Mouse (Mus musculus) forebrain, embryonic 16.5 days (tissue): ENCODE measurements around the gene Hoxa4. TPM values are rescaled to one million over a fixed set of nuclear protein-coding genes. Genes with fewer than 3 reads are reported as not detected.

ENCODE experiments used
- ATAC-seq: fragments of 200-750 bp; cut with Nextera tagmentation; 2 replicates; pipeline ENCODE4 v1.8.0; 2017; ENCODE audit warnings: mild to moderate bottlenecking, moderate library complexity
- H3K27ac ChIP-seq: fragments of 300-500 bp; sonication (generic); 2 replicates; pipeline ENCODE4 v1.5.1; 2014; ENCODE audit warnings: low read length, control low read depth
- H3K27me3 ChIP-seq: fragments of 300-500 bp; sonication (generic); replicated peaks from 2 replicates; pipeline ENCODE4 v1.6.1; 2014; ENCODE audit warnings: low read length; ENCODE audit not compliant: control insufficient read depth, insufficient read depth
- H3K36me3 ChIP-seq: fragments of 300-500 bp; sonication (generic); 2 replicates; pipeline ENCODE4 v1.6.1; 2014; ENCODE audit not compliant: control insufficient read depth, insufficient read depth
- H3K4me1 ChIP-seq: fragments of 300-500 bp; sonication (generic); replicated peaks from 2 replicates; pipeline ENCODE4 v1.6.1; 2014; ENCODE audit warnings: low read length; ENCODE audit not compliant: control insufficient read depth, insufficient read depth
- H3K4me2 ChIP-seq: fragments of 300-500 bp; sonication (generic); 2 replicates; pipeline ENCODE4 v1.6.1; 2014; ENCODE audit warnings: mild to moderate bottlenecking, low read length, control low read depth
- H3K4me3 ChIP-seq: fragments of 300-500 bp; sonication (generic); replicated peaks from 2 replicates; pipeline ENCODE4 v1.5.1; 2014; ENCODE audit warnings: mild to moderate bottlenecking, low read length, control low read depth
- H3K9ac ChIP-seq: fragments of 300-500 bp; sonication (generic); replicated peaks from 2 replicates; pipeline ENCODE4 v1.6.1; 2014; ENCODE audit warnings: low read depth, low read length, control low read depth
- H3K9me3 ChIP-seq: fragments of 300-500 bp; sonication (generic); 2 replicates; pipeline ENCODE4 v1.6.1; 2016; ENCODE audit warnings: low read length; ENCODE audit not compliant: control insufficient read depth
- WGBS: fragments of 180-500 bp; shearing (Covaris S2); extraction: QIAGEN DNeasy Blood & Tissue Kit; methylation state at CpG from one replicate; pipeline ENCODE4 v1.1.7; 2014; 5-methylcytosine and 5-hydroxymethylcytosine counted together
- polyA plus RNA-seq: library from polyadenylated mRNA; unstranded; fragments of >200 nt; fragmentation: Nextera tagmentation; extraction: Ambion mirVana; gene quantifications from 2 replicates; pipeline ENCODE4 v1.2.1, GENCODE M21; 2015

Gene Hoxa4
- polyA plus RNA-seq, 1 experiment from 2014 or later: not detected

GRCm38 (mm10) chr6:52157466-52158275 lies 33.9 kb downstream of the Hoxa4 start:
- no peak overlapping the region for H3K9ac ChIP-seq
- H3K4me1 ChIP-seq: peaks cover 12% of the 10 kb centered on the region
- 1% methylated on average over 32 of the region's 32 CpGs for WGBS
- peak overlapping the region; percentile 56 for H3K4me2 ChIP-seq
- no peak overlapping the region for H3K27ac ChIP-seq
- peak overlapping the region; percentile 37 for H3K4me3 ChIP-seq
- ATAC-seq: 0 out of 2 replicates have a peak, but pooled peaks have one; percentile 4
- peaks cover 90% of the 10 kb centered on the region for H3K27me3 ChIP-seq
- H3K36me3 ChIP-seq: no peaks in the 10 kb centered on the region
- H3K9me3 ChIP-seq: no peaks in the 10 kb centered on the region

- H3K4me2 ChIP-seq: no peak overlapping the region
- peaks cover 12% of the 10 kb centered on the region for H3K4me1 ChIP-seq
- no peak for ATAC-seq
- H3K9me3 ChIP-seq: no peaks in the 10 kb centered on the region
- H3K4me3 ChIP-seq: no peak overlapping the region
- no peaks in the 10 kb centered on the region for H3K36me3 ChIP-seq
- H3K9ac ChIP-seq: no peak overlapping the region
- no peak overlapping the region for H3K27ac ChIP-seq
- WGBS: 1% methylated on average over 20 of the region's 20 CpGs
- peaks cover 91% of the 10 kb centered on the region for H3K27me3 ChIP-seq
Measured at GRCm38 (mm10) chr6:52156551-52157200, 34.9 kb downstream of the Hoxa4 start.

GRCm38 (mm10) chr6:52155471-52155870 lies 36.1 kb downstream of the Hoxa4 start:
- H3K9ac ChIP-seq: no peak overlapping the region
- no peaks in the 10 kb centered on the region for H3K9me3 ChIP-seq
- no peak for ATAC-seq
- no peaks in the 10 kb centered on the region for H3K36me3 ChIP-seq
- H3K27me3 ChIP-seq: peaks cover 91% of the 10 kb centered on the region
- H3K27ac ChIP-seq: no peak overlapping the region
- H3K4me3 ChIP-seq: no peak overlapping the region
- peaks cover 12% of the 10 kb centered on the region for H3K4me1 ChIP-seq
- 30% methylated on average over 3 of the region's 3 CpGs for WGBS
- no peak overlapping the region for H3K4me2 ChIP-seq

GRCm38 (mm10) chr6:52154044-52154443 lies 37.5 kb downstream of the Hoxa4 start:
- H3K4me2 ChIP-seq: no peak overlapping the region
- no peak for ATAC-seq
- peaks cover 90% of the 10 kb centered on the region for H3K27me3 ChIP-seq
- H3K4me1 ChIP-seq: peaks cover 12% of the 10 kb centered on the region
- no peak overlapping the region for H3K27ac ChIP-seq
- WGBS: 2% methylated on average over 5 of the region's 5 CpGs
- no peak overlapping the region for H3K9ac ChIP-seq
- no peak overlapping the region for H3K4me3 ChIP-seq
- peaks cover 4% of the 10 kb centered on the region; the same call in 1 of the 2 replicates for H3K9me3 ChIP-seq
- H3K36me3 ChIP-seq: no peaks in the 10 kb centered on the region

- H3K4me3 ChIP-seq: no peak overlapping the region
- WGBS: 2% methylated on average over 6 of the region's 6 CpGs
- H3K36me3 ChIP-seq: no peaks in the 10 kb centered on the region
- H3K9me3 ChIP-seq: peaks cover 4% of the 10 kb centered on the region; the same call in 1 of the 2 replicates
- no peak overlapping the region for H3K4me2 ChIP-seq
- no peak overlapping the region for H3K9ac ChIP-seq
- no peak overlapping the region for H3K27ac ChIP-seq
- H3K27me3 ChIP-seq: peaks cover 89% of the 10 kb centered on the region
- H3K4me1 ChIP-seq: peaks cover 5% of the 10 kb centered on the region
- ATAC-seq: no peak
Measured at GRCm38 (mm10) chr6:52153270-52153669, 38.3 kb downstream of the Hoxa4 start.

GRCm38 (mm10) chr6:52152226-52153193 lies 39.0 kb downstream of the Hoxa4 start:
- no peaks in the 10 kb centered on the region for H3K36me3 ChIP-seq
- no peak overlapping the region for H3K9ac ChIP-seq
- peaks cover 89% of the 10 kb centered on the region for H3K27me3 ChIP-seq
- ATAC-seq: no peak
- no peak overlapping the region for H3K4me3 ChIP-seq
- 2% methylated on average over 16 of the region's 16 CpGs for WGBS
- H3K4me1 ChIP-seq: no peaks in the 10 kb centered on the region
- H3K4me2 ChIP-seq: no peak overlapping the region
- H3K9me3 ChIP-seq: peaks cover 4% of the 10 kb centered on the region; the same call in 1 of the 2 replicates
- no peak overlapping the region for H3K27ac ChIP-seq

- H3K27me3 ChIP-seq: peaks cover 88% of the 10 kb centered on the region
Measured at GRCm38 (mm10) chr6:52151571-52151970, 40.0 kb downstream of the Hoxa4 start.

GRCm38 (mm10) chr6:52150401-52150966 lies 41.1 kb downstream of the Hoxa4 start:
- ATAC-seq: no peak
- peaks cover 81% of the 10 kb centered on the region for H3K27me3 ChIP-seq
- 3% methylated on average over 16 of the region's 16 CpGs for WGBS
- no peaks in the 10 kb centered on the region for H3K4me1 ChIP-seq
- peaks cover 4% of the 10 kb centered on the region; the same call in 1 of the 2 replicates for H3K9me3 ChIP-seq
- no peak overlapping the region for H3K4me3 ChIP-seq
- no peak overlapping the region for H3K27ac ChIP-seq
- H3K9ac ChIP-seq: no peak overlapping the region
- no peak overlapping the region for H3K4me2 ChIP-seq
- H3K36me3 ChIP-seq: no peaks in the 10 kb centered on the region

More at GRCm38 (mm10) chr6:52151571-52151970, 40.0 kb downstream of the Hoxa4 start:
- no peaks in the 10 kb centered on the region for H3K4me1 ChIP-seq
- no peak for ATAC-seq
- no peak overlapping the region for H3K4me2 ChIP-seq
- no peak overlapping the region for H3K4me3 ChIP-seq
- 1% methylated on average over 4 of the region's 4 CpGs for WGBS
- no peak overlapping the region for H3K9ac ChIP-seq
- no peak overlapping the region for H3K27ac ChIP-seq
- H3K9me3 ChIP-seq: peaks cover 4% of the 10 kb centered on the region; the same call in 1 of the 2 replicates
- H3K36me3 ChIP-seq: no peaks in the 10 kb centered on the region
